Mouse (Mus musculus): Measurements from ENCODE around the gene Slc12a1. TPM values are rescaled to one million over a fixed set of nuclear protein-coding genes. Genes with fewer than 3 reads are reported as not detected.

The Slc12a1 gene
- total and polyA plus RNA-seq, 3 experiments: 0.04 to 0.05 TPM; not detected in 1

GRCm38 (mm10) chr2:125218566-125218965 lies 66.3 kb downstream of the Slc12a1 start:
- no peak overlapping the region for H3K4me2 ChIP-seq (ENCODE audit: insufficient read depth, low read depth, poor library complexity, severe bottlenecking)
- TF ChIP-seq SIN3A (IDR thresholded peaks at IDR 0.05; ENCODE audit: low read length) (no peak), MAX (IDR thresholded peaks at IDR 0.05; ENCODE audit: low read length) (no peak), RCOR1 (conservative IDR thresholded peaks at IDR 0.05; ENCODE audit: low read depth, low read length) (no peak), ZKSCAN1 (IDR thresholded peaks at IDR 0.05; ENCODE audit: borderline replicate concordance, low read depth, low read length) (no peak), BHLHE40 (IDR thresholded peaks at IDR 0.05; ENCODE audit: low read depth, low read length) (no peak), MAFK (IDR thresholded peaks at IDR 0.05; ENCODE audit: insufficient replicate concordance, low read length) (no peak), USF2 (conservative IDR thresholded peaks at IDR 0.05; ENCODE audit: low read depth, low read length) (no peak), SMC3 (IDR thresholded peaks at IDR 0.05; ENCODE audit: low read depth, low read length) (no peak), UBTF (IDR thresholded peaks at IDR 0.05; ENCODE audit: low read depth, low read length) (no peak), ZMIZ1 (IDR thresholded peaks at IDR 0.05; ENCODE audit: low read depth, low read length) (no peak), MXI1 (IDR thresholded peaks at IDR 0.05; ENCODE audit: low read depth, low read length) (no peak), ELF1 (IDR thresholded peaks at IDR 0.05; ENCODE audit: low read depth, low read length) (no peak), HCFC1 (IDR thresholded peaks at IDR 0.05; ENCODE audit: low read depth, low read length) (no peak), USF1 (IDR thresholded peaks at IDR 0.05; ENCODE audit: low read depth, low read length) (no peak), MYC (IDR thresholded peaks at IDR 0.05; ENCODE audit: low read depth, low read length) (no peak), CHD2 (IDR thresholded peaks at IDR 0.05; ENCODE audit: low read length) (no peak), EP300 (IDR thresholded peaks at IDR 0.05; ENCODE audit: low read length) (no peak), GABPA (IDR thresholded peaks at IDR 0.05; ENCODE audit: insufficient replicate concordance, low read depth, low read length) (no peak), JUN (IDR thresholded peaks at IDR 0.05; ENCODE audit: insufficient read depth, low read depth, low read length) (no peak), ETS1 (conservative IDR thresholded peaks at IDR 0.05; ENCODE audit: low read depth, low read length) (no peak)
- H3K27me3 ChIP-seq (replicated peaks): no peaks in the 10 kb centered on the region
- H3K36me3 ChIP-seq (replicated peaks in 1 of 2; ENCODE audit: control insufficient read depth in 1 of 2, insufficient read depth in 1 of 2, low read length in 1 of 2): no peaks in the 10 kb centered on the region
- no peak overlapping the region for H3K27ac ChIP-seq (ENCODE audit: insufficient read depth, low read depth)
- no peaks in the 10 kb centered on the region for H3K9me3 ChIP-seq (replicated peaks; ENCODE audit: low read length)
- H3K4me1 ChIP-seq (ENCODE audit: control insufficient read depth in 1 of 2, insufficient read depth in 2 of 2): peaks cover 0 to 4% of the 10 kb centered on the region in 2 experiments; a peak in 1 of 4 replicates
- no peak overlapping the region for H3K4me3 ChIP-seq (replicated peaks in 1 of 3; ENCODE audit: low read depth in 2 of 3, low read length in 2 of 3, poor library complexity in 1 of 3)
- in situ Hi-C loops (cut with MboI; ENCODE audit: low pct_ligation_motif_present, low pct_unique_long_range_greater_than_20kb, low sequenced_read_pairs) (loop anchor here (25.0 kb wide), 1 partner anchor 1906 kb away; no protein-coding TSS in a partner anchor), dilution Hi-C loops (cut with MboI; ENCODE audit: extremely low pct_ligation_motif_present, extremely low pct_unique_long_range_greater_than_20kb, low sequenced_read_pairs) (no loop called here)
- no peak for DNase-seq (ENCODE audit: extremely low read depth)
- H3K79me2 ChIP-seq (replicated peaks; ENCODE audit: control insufficient read depth, extremely low read depth, insufficient read depth, poor library complexity, severe bottlenecking): no peaks in the 10 kb centered on the region
- H3K9ac ChIP-seq (ENCODE audit: insufficient read depth, low read depth): no peak overlapping the region

- TF ChIP-seq ETS1 (conservative IDR thresholded peaks at IDR 0.05; ENCODE audit: low read depth, low read length): no peak
- TF ChIP-seq TCF12 (IDR thresholded peaks at IDR 0.05; ENCODE audit: low read depth, low read length): no peak
- TF ChIP-seq KAT2A (IDR thresholded peaks at IDR 0.05; ENCODE audit: insufficient replicate concordance, low read length): no peak
- Histone ChIP-seq H3K4me2 (ENCODE audit: insufficient read depth, low read depth, poor library complexity, severe bottlenecking) (no peak overlapping the region), H3K4me1 (ENCODE audit: control insufficient read depth in 1 of 2, insufficient read depth in 2 of 2) (peaks cover 0 to 4% of the 10 kb centered on the region in 2 experiments; a peak in 1 of 4 replicates), H3K27me3 (replicated peaks) (no peaks in the 10 kb centered on the region), H3K9ac (ENCODE audit: insufficient read depth, low read depth) (no peak overlapping the region), H3K36me3 (replicated peaks in 1 of 2; ENCODE audit: control insufficient read depth in 1 of 2, insufficient read depth in 1 of 2, low read length in 1 of 2) (no peaks in the 10 kb centered on the region), H3K27ac (ENCODE audit: insufficient read depth, low read depth) (no peak overlapping the region), H3K9me3 (replicated peaks; ENCODE audit: low read length) (no peaks in the 10 kb centered on the region), H3K79me2 (replicated peaks; ENCODE audit: control insufficient read depth, extremely low read depth, insufficient read depth, poor library complexity, severe bottlenecking) (no peaks in the 10 kb centered on the region), H3K4me3 (replicated peaks in 1 of 3; ENCODE audit: low read depth in 2 of 3, low read length in 2 of 3, poor library complexity in 1 of 3) (no peak overlapping the region)
- dilution Hi-C loops (cut with MboI; ENCODE audit: extremely low pct_ligation_motif_present, extremely low pct_unique_long_range_greater_than_20kb, low sequenced_read_pairs): no loop called here
- in situ Hi-C loops (cut with MboI; ENCODE audit: low pct_ligation_motif_present, low pct_unique_long_range_greater_than_20kb, low sequenced_read_pairs): loop anchor here (25.0 kb wide), 1 partner anchor 1907 kb away; no protein-coding TSS in a partner anchor
- no peak for DNase-seq (ENCODE audit: extremely low read depth)
Measured at GRCm38 (mm10) chr2:125219268-125219667, 67.0 kb downstream of the Slc12a1 start.

Measured in CH12.LX (cell line).